Mouse (Mus musculus) liver, adult 2 months (tissue): ENCODE data around the gene Ap1b1.

Source experiments
- CTCF ChIP-seq: fragments of 200-500 bp; IDR thresholded peaks from 2 replicates; pipeline ENCODE4 v1.5.1; 2011; ENCODE audit warnings: low read depth, low read length, control low read depth
- POLR2A ChIP-seq: fragments of 200-500 bp; IDR thresholded peaks from 2 replicates; pipeline ENCODE4 v1.6.1; 2011; ENCODE audit warnings: low read length, control low read depth; ENCODE audit not compliant: insufficient read depth; ENCODE audit errors: extremely low read depth

- no peak for TF ChIP-seq CTCF
- no peak for TF ChIP-seq POLR2A
Observed at GRCm38 (mm10) chr11:4973871-4974256, 12.8 kb upstream of the Ap1b1 start.
